Mouse (Mus musculus): ENCODE results near the gene Kiss1r.
A peak's percentile ranks its signal among the peaks of the same experiment; 100 is the strongest.

Kiss1r gene

GRCm38 (mm10) chr10:79940749-79941148 is 24.0 kb downstream of the Kiss1r start:
- DNase-seq (ENCODE audit: low spot score), result peak; percentile 64

- no peak for DNase-seq (ENCODE audit: low spot score)
These were observed 26.2 kb downstream of the Kiss1r start for GRCm38 (mm10) chr10:79942988-79943387.

GRCm38 (mm10) chr10:79943471-79943901 is 26.7 kb downstream of the Kiss1r start:
- no peak for DNase-seq (ENCODE audit: low spot score)

- no peak for DNase-seq (ENCODE audit: low spot score)
These were observed 28.9 kb downstream of the Kiss1r start for GRCm38 (mm10) chr10:79945507-79946234.

GRCm38 (mm10) chr10:79946752-79947322 is 30.1 kb downstream of the Kiss1r start:
- no peak for DNase-seq (ENCODE audit: low spot score)

- no peak for DNase-seq (ENCODE audit: low spot score)
These were observed 30.7 kb downstream of the Kiss1r start for GRCm38 (mm10) chr10:79947502-79947901.

GRCm38 (mm10) chr10:79949873-79950272 is 33.1 kb downstream of the Kiss1r start:
- DNase-seq (ENCODE audit: low spot score), result no peak

GRCm38 (mm10) chr10:79950661-79951060 is 33.9 kb downstream of the Kiss1r start:
- no peak for DNase-seq (ENCODE audit: low spot score)

- DNase-seq (ENCODE audit: low spot score), result no peak
These were observed 37.2 kb downstream of the Kiss1r start for GRCm38 (mm10) chr10:79953946-79954345.

GRCm38 (mm10) chr10:79955691-79956090 is 38.9 kb downstream of the Kiss1r start:
- no peak for DNase-seq (ENCODE audit: low spot score)

GRCm38 (mm10) chr10:79956643-79957154 is 39.9 kb downstream of the Kiss1r start:
- DNase-seq (ENCODE audit: low spot score), result no peak

GRCm38 (mm10) chr10:79958140-79958816 is 41.5 kb downstream of the Kiss1r start:
- DNase-seq (ENCODE audit: low spot score), result peak; percentile 58

- DNase-seq (ENCODE audit: low spot score), result peak; percentile 26
These were observed 42.6 kb downstream of the Kiss1r start for GRCm38 (mm10) chr10:79959412-79959811.

GRCm38 (mm10) chr10:79959847-79960601 is 43.3 kb downstream of the Kiss1r start, which contains the start of gene Wdr18:
Gene Wdr18 (plus strand): TSS chr10:79960152.
- peak; percentile 99 for DNase-seq (ENCODE audit: low spot score)

- no peak for DNase-seq (ENCODE audit: low spot score)
These were observed 44.0 kb downstream of the Kiss1r start for GRCm38 (mm10) chr10:79960671-79961294.

GRCm38 (mm10) chr10:79964727-79965126 is 48.0 kb downstream of the Kiss1r start:
- DNase-seq (ENCODE audit: low spot score), result no peak

- no peak for DNase-seq (ENCODE audit: low spot score)
These were observed 48.6 kb downstream of the Kiss1r start for GRCm38 (mm10) chr10:79965325-79965724.

GRCm38 (mm10) chr10:79966886-79967400 is 50.2 kb downstream of the Kiss1r start:
- DNase-seq (ENCODE audit: low spot score), result no peak

- no peak for DNase-seq (ENCODE audit: low spot score)
These were observed 51.4 kb downstream of the Kiss1r start for GRCm38 (mm10) chr10:79968181-79968580.

- no peak for DNase-seq (ENCODE audit: low spot score)
These were observed 52.4 kb downstream of the Kiss1r start for GRCm38 (mm10) chr10:79969124-79969568.
